Mouse (Mus musculus) retina, adult 2 months (tissue): ENCODE results near the gene Tmprss13.

ENCODE experiments used
- DNase-seq: peaks from one replicate; pipeline ENCODE4 v3.0.0-alpha.2; 2012; ENCODE audit warnings: low read depth, low spot score

The Tmprss13 gene

DNA sequence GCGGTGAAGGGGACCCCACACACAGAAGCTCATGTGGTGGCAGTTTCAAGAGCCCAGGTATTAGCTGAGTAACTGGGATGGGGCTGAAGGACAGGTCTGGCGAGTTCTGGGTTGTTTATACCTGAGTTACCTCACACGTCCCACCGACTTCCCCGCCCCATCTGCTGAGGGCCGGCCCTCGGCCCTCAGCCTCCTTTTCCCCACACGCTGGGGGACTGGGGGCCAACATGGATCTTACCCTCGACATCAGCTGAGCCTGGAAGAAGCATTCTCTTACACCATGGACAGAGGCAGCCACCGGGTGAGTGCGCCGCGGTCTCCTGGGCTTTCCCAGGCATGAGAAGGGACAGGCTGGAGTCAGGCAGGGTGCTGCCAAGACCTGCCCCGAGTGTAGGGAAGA lies at the start of gene Tmprss13:
Gene Tmprss13 (plus strand): TSS at position 246 of the 400 bp plus-strand sequence.
- no peak for DNase-seq

DNA sequence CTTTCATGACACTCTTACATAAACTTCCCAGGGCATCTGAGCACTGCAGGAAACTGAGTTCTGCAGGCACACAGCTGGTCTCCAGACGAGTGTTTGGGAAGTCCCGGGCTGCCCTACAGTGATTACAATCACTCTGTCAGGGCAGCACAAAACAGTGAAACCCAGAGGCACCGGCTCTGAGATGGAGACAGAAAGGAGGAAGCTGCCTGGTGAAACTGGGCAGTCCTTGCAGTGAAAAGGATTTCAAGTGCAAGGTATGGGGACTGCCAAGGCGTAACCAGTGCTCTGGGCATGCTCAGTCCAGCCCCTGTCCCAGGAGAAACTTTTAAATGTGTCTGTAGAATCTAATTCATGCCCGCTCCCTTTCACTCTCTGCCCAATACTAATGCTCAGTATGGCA lies 46.7 kb upstream of the Tmprss13 start:
- DNase-seq = no peak

DNA sequence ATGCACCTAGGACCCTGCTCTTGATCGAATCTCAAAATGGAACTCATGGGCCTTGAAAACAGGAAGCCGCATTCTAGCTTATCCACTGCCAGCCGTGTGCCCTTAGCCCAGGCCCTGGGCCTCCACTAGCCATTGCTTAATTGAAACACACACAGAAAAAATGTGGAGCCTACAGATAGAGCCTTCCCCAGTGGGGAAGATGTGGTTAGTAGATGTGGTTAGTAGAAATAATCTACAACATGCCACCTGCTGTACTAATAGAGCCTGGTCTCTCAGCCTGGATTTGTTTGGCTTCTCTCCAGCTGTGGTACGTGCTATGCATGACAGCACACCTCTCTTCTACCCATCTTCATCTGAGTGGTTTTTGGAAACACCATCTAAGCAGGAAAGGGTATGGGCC lies 44.7 kb upstream of the Tmprss13 start:
- no peak for DNase-seq

DNA sequence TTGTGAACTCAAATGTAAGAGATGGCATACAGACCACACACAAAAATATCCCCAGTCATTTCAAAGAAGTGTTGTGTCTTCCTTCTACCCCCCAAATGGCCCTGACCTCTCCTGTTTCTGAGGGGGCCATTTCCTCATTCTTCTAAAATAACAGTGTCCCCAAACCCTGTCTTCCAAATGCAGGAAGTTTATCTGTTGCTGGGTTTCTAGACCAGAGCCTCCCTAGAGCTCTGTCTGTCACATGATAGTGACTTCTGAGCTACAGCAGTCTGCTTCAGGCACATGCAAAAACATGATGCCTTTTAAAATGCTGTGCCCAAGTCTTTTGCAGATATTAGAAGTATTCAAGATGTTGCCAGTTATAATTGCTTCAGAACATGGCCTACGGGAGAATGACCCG lies 44.3 kb upstream of the Tmprss13 start:
- DNase-seq = no peak

DNA sequence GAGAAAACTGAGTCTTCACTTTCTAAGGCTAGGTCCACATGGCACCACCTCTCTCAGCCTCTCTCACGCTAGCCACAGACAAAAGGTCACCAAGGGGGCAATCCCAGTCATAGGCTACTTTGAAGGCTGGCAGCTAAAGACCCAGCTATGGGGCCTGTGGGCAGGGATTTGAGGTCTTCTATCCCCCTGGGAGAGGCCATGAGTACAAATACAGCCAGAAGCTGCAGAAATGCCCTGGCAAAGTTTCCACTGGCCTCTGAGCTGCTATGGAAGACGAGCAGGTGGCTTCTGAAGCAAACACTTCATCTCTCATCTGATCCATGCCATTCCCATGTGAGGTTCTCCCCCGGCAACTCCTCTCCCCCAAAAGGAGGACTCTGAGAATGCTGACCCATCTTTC lies 38.8 kb upstream of the Tmprss13 start:
- DNase-seq = no peak

DNA sequence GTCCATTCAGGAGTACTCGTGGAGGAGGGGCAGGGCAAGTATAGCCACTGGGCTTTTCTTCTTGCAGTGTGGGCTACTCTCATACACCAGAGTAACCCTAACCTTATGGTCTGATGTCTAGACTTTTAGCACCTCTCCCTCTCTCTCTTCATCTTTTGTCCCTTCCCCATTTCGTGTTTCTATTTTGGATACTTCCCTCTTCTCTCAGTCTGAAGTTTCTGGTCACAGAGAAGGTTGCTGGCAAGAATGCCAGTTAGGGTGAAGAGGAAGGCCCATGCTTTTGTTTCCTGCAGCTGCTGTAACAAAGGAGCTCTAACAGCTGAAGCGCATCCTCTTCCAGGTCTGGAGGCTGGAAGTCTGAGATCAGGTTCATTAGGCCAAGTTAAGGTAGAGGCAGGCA lies 38.0 kb upstream of the Tmprss13 start:
- DNase-seq = no peak

DNA sequence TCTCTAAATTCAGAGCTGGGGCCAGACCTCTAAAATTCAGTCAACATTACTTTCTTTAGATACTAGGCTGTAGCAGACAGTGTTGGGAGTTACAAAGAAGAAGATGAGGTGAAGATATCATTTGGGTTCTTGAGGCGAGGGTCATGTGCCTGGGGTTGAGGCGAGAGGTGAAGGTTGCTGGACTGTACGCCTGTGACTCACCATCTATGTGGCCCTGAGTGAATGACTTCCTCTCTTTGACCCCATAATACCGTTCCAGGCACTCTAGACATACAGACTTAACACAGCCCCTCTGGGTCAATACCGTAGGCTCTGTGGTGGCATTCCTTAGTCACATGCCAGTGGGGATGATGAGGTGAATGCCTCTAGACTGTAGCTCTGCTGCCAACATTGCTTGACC lies 36.4 kb upstream of the Tmprss13 start:
- DNase-seq = no peak

DNA sequence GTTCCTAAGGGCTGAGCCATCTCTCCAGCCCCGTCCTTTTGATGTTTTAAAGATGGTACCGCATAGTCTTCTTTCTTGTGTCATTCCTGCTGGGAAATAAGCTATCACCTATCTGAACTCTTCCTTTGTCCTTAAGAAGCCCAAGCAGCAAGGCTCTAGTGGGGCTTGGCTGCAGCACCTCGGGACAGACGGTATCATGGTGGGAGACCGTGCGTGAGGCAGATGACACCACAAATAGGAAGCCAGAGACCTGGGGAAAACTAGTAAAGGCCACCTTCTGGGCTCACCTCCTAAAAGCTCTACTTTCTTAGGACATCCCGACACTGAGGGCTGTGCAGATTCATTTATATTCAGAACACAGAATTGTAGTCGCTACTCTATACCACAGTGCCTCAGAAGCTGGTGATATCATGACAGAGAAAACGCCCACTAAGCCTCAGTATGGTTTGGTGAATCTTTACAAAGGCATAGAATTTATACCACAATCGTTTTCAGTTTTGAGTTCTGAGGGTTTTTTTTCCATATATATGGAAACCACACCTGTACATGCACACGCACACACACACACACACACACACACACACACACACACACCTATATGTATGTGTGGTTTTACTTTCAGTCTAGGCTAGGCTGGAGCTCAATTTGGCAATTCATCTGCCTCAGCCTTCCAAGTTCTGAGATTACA lies 27.3 kb upstream of the Tmprss13 start:
- DNase-seq = no peak

DNA sequence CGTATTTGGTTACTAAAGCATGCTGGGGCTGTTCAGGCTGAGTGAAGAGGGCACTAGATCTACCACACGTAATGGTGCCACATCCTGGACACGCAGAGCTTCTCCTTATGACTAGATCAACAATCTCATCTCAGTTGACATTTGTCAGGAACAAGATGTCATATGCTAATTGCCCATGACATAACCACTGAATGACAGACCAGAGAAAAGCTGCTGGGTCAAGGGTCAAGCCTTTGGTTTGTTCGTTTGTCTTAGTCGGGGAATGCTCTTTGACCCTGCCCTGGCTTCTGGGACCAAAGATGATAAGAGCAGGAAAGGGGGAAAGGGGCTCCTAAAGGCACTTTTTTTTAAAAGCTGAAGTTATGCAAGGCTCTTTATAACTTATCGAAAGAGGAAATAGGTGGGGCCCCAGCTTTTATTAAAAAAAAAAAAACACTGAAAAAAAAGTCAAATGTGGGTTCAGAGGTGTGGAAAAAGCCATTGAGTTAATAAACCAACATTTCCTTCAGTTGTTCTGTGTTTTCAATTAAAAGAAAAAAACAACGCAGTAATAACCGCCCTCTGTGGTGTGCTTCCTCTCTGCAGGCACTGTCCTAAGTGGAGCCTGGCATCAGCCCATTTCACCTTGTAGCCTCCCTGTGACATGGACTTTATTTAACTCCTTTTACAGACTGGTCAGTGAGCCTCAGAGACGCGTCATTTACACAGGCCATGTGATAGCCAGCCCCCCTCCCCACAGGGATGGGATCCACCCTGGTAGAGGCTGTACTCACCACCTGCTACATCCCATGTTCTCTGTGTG lies 24.5 kb upstream of the Tmprss13 start:
- no peak for DNase-seq

DNA sequence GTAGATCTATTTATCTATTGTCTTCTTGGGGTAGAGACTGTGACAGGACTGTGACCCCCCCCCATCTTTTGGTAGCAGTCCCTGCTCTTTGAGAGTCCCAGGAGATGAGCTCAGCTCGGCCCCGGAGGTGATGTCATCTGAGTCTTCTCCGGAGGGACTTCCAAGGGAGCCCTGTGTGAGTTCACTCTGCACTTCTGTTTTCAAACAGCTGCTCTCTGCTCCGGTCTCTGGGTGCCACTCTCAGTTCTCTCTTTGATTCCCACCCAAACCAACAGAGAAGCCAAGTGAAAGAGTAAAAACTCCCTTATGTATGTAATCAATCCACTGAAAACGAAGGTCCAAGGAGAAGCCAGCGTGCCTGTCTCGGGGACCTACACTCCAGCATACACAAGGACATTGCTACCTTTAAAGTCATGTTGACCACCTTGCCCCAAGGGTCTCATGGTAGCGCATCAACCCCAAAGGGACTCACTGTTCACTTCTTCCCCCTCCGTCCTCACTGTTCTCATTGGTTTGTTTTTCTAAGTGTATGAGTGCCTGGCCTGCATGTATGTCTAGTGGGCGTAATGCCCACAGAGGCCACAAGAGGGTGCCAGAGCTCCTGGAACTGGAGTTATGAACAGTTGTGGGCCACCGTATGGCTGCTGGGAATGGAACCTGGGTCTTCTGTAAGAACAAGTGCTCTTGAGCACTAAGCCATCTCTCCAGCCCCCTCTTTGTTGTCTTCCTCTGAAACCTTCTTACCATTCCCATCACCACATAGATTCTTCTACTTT lies 19.5 kb upstream of the Tmprss13 start:
- DNase-seq = peak; percentile 15

DNA sequence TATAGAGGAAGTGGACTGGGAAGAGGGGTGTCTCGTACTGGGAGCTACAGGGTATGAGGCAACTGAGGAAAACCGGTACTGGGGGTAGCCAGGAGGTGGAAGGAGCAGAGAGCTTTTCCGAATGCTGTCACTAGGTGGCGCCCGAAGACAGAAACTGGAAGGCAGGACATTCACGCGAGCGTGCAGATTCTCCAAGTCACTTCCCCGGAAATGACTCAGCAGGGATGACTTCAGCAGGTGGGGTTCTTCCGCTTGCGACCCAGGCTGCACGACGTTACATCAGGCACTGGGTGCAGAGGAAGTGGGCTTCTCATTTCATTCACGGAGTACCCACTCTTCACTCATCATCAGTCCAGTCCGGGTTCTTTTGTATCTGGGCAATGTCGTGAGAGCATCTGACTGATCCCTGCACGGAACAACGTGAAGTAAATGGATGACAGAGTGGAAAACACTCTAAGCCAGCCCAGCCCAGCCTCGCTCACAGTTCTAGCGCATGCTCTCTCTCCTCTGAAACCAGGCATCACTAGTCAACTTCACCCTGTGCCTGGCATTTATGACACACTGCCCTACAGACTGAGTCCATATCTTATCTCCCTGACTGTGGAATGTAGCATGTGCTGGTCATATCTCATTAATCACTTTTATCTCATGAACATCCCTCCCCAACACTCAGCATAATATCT lies 18.3 kb upstream of the Tmprss13 start:
- peak; percentile 78 for DNase-seq

DNA sequence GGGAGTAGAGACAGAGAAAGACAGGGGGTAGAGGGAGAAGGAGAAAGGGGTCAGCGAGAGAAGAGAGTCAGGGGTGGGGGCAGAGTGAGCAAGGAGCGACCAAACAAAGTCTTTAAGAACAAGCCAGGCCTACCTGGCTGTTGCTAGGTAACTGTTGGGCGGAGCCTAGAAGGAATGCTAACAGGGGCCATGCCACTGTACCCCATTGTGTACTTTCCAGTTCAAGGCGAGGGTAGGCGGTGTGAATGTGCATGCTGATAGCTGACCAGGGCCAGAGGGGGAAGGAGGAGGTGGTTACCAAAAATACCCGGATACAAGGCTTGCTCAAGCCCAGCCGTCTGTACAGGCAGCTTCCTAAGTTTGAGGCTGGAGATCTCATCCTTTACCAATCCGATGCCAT lies 17.1 kb upstream of the Tmprss13 start:
- DNase-seq = no peak

DNA sequence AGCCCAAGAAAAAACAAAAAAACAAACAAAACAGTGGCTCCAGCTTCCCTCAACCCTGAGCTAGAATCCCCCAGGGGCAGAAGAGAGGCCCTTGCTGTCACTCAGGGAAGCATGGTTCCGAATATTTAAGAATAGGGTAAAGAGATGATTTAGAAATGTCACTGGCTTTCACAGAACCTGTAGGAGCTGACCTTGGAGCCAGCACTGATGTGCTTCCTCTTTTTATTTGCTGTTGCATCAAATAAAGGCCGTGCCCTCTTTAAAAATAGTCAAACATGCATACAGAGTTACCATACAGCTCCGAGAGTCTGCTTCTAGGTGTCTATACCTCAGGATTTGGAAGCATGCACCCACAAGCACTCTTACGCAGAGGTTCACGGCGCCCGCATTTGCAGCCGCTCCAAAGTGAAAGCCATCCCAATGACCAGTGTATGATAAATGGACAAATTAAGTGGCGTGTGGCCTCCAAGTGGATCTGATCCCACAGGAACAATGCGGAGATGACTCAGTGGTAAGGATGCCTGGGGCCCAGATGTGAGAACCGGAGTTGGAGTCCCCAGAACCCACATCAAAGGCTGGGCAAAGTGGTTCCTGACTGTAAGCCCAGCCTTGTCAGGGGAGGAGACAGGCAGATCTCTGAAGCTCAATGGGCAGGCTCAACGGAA lies 12.0 kb upstream of the Tmprss13 start:
- no peak for DNase-seq

DNA sequence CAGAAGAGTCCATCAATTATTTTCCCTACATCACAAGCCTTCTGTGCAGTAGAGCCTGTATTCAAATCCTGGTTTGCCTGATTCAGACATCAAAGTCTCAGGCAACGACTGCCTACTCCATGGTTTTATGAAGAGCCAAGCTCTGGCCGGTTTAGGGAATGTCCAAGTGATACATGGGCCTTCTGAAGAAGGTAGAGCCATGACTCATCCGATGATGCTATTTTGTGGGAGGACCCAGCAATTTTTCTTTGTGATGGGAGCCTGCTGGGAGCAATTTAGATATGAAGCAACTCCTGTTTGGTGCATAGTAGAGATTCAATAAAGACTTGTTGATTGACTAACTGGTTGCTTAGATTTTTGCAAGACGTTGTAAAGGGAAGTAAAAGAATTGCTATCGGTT lies 10.4 kb upstream of the Tmprss13 start:
- no peak for DNase-seq

DNA sequence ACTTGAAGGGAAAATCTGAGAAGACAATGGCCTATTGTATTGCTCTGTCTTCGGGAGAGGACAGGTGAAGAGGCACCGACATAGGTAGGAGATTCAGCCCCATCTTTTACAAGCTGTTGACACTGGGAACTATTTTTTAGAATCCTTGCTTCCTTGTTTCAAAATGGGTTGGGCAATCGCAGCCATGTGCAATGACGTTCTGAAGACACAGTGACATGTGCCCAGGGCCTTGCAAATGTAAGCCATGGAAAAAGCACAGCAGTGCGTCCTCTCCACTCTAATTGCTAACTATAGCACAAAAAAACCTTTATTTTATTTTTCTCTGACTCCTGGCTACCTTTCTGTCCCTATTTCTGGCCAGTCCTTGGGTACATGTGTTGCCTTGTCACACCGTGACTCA lies 7.0 kb upstream of the Tmprss13 start:
- no peak for DNase-seq

DNA sequence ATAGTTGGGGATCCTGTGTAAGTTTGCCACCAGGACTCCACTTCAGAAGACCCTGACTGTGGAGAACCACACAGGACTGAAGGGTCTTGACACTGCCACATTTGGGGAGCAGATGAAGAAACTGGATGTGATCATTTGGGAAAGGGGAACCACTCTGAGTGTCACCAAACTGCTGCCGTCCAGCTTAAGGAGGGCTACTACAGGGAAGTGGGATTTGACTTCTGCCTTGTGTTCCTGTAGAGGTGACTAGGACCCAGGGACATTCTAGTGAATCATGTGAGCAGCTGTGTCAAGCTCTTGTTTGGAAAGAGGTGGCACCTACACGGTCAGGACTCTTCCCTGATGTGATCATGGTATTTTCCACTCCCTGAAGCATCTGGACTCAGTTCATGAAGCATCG lies 5.0 kb upstream of the Tmprss13 start:
- no peak for DNase-seq

DNA sequence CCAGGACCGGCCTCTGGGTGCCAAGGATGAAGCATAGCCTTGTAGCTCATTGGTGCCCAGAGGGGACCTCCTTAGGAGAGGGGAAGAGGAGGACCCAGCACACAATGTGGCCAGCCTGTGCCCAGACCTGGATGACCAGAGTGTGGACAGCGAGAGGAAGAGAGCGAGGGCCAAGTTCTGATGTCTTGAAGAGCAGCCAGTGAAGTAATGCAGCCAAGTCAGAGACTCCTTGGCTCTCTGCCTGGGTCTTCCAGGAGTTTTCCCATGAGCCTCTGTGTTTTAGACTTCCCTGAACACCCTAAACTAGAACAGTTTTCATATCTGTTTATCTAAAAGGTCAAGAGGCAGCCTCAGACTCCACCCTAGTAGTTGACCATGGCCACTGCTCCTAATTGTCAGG lies 1.3 kb upstream of the Tmprss13 start:
- DNase-seq = no peak

DNA sequence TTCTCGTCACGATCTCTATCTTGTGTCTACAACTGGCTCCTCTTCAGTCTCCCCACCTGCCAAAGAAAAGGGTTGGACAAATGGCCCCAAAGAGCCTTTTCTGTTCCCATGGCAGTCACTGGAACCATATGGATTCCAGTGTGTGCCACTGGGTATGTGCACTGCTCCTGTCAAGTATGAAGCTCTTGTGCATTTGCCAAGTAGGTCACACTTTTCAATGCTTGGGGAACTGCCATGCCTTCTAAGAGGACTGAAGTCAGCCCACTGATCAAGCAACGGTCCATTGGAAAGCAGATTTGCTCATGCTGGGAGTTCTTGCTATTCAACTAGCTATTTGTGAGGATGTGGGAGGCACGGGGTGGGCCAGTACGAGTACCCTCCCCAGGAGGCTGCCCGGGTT lies 2.6 kb downstream of the Tmprss13 start:
- no peak for DNase-seq

DNA sequence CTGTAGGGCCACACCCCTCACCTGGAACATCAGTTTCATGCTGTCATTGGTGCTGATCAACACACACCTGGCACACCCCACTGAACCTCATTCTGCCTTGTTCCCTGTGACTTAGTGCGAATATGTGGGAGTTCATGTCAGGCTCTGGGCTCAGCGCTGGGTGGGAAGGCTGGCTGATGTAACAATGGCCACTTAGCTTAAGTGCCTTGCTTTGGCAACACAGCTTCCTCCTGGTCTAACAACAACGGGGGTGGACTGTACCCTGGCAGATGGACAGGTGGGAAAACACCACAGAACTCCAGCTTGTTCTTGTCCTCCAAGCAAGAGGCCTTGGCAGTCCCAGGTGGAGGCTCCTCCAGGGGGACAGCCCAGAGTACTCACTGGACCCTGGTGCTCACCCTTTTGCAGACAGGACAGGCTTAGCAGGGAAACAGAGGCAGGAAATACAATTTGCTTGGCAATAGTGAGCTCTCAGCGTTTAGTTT lies 3.1 kb downstream of the Tmprss13 start:
- no peak for DNase-seq

DNA sequence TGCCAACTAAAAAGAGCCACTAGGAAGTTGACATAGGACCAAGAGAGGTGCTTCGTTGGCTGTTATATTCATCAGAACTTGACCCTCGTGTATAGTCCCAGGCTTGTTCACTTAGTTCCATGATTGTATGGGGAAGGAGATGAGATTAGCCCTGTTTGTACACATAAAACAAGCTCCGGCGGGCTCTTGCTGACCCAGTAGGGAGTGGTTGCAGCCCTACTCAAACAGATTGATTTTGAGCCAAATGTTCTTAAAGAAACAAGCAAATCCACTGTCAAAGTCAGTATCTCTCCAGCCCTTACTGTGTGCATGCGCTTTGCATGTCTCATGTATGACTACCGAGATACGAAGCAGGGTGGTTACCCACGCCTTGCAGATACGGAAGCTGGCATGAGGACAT lies 7.5 kb downstream of the Tmprss13 start:
- no peak for DNase-seq

DNA sequence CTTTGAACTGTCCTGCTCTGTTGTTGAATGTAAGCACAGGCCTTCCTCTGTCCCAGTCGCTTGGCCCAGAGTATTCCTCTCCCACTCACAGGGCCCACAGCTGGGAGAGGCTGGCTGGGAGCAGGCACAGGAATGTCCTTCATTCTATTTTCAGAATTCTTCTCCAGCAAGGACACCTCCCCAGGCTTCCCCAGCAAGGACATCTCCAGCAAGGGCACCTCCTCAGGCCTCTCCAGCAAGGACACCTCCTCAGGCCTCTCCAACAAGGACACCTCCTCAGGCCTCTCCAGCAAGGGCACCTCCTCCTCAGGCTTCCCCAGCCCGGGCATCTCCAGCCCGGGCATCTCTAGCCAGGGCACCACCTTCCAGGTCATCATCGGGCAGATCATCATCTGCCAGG lies 9.4 kb downstream of the Tmprss13 start:
- DNase-seq = no peak
